Mouse (Mus musculus) testis, adult 2 months (tissue): ENCODE results near the gene Rnf17.

Experiments
- CTCF ChIP-seq: fragments of 200-500 bp; IDR thresholded peaks from 2 replicates; pipeline ENCODE4 v1.5.1; 2012; ENCODE audit warnings: low read depth, mild to moderate bottlenecking, inconsistent platforms, low read length, moderate library complexity; ENCODE audit not compliant: control insufficient read depth, insufficient read depth, insufficient replicate concordance
- POLR2A ChIP-seq: fragments of 200-500 bp; IDR thresholded peaks from 2 replicates; pipeline ENCODE4 v1.6.1; 2012; ENCODE audit warnings: low read depth, mild to moderate bottlenecking, inconsistent platforms, low read length, moderate library complexity; ENCODE audit not compliant: control insufficient read depth

DNA sequence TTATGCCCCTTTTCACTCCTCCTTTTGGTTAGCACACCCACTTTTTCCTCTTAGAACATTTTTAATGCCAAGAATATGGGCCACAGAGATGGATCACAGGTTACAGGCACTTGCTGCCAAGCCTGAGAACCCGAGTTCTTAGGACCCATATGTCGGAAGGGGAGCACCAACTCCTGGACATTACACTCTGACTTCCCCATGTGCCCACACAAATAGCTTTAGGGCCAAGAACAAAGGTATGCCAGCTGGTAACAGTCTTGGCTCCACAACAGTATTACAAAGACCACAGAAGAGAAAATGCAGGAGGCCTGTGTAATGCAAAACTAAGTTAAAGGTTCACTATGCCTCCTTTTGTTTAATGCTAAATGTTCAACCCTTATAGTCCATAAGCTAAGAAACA is 128.4 kb downstream of the Rnf17 start:
- TF ChIP-seq POLR2A (no peak), CTCF (no peak)
